Mouse (Mus musculus) CH12.LX (cell line): ENCODE measurements at regions not wholly inside any gene's neighbourhood (a gene's known extent, or its start where the extent isn't known, plus 50 kb on each side); places are given as distances from the start of the nearest gene placed in this dataset.

Source experiments
- CTCF ChIP-seq, 2 experiments: IDR thresholded peaks in 1 of 2; conservative IDR thresholded peaks in 1 of 2; 2 replicates each; pipeline ENCODE4 v1.5.1; 2011 to 2012; ENCODE audit warnings: low read depth in 2 of 2, low read length in 2 of 2, improper control_type of control experiment in 1 of 2, inconsistent platforms in 1 of 2, mild to moderate bottlenecking in 1 of 2, moderate library complexity in 1 of 2
- EP300 ChIP-seq: IDR thresholded peaks from 2 replicates; pipeline ENCODE4 v1.6.1; 2011; ENCODE audit warnings: low read length, improper control_type of control experiment
- JUND ChIP-seq: conservative IDR thresholded peaks from 2 replicates; pipeline ENCODE4 v1.6.1; 2011; ENCODE audit warnings: low read depth, low read length, improper control_type of control experiment
- NRF1 ChIP-seq: IDR thresholded peaks from 2 replicates; pipeline ENCODE4 v1.6.1; 2014; ENCODE audit warnings: low read depth, mild to moderate bottlenecking, inconsistent platforms, low read length, improper control_type of control experiment, moderate library complexity
- POLR2A ChIP-seq: IDR thresholded peaks from 2 replicates; pipeline ENCODE4 v1.6.1; 2011; ENCODE audit warnings: low read depth, mild to moderate bottlenecking, improper control_type of control experiment, low read length
- POLR2AphosphoS2 ChIP-seq: IDR thresholded peaks from 2 replicates; pipeline ENCODE4 v1.6.1; 2011; ENCODE audit warnings: low read depth, low read length, improper control_type of control experiment
- TBP ChIP-seq: conservative IDR thresholded peaks from 2 replicates; pipeline ENCODE4 v1.6.1; 2011; ENCODE audit warnings: low read depth, low read length, improper control_type of control experiment

- no peak for TF ChIP-seq POLR2AphosphoS2
- TF ChIP-seq POLR2A: no peak
- TF ChIP-seq EP300: no peak
- TF ChIP-seq CTCF (conservative IDR thresholded peaks at IDR 0.05 in 1 of 2, IDR thresholded peaks at IDR 0.05 in 1 of 2; ENCODE audit: low read depth in 2 of 2, low read length in 2 of 2): no peak
- TF ChIP-seq NRF1: no peak
- TF ChIP-seq TBP: no peak
- no peak for TF ChIP-seq JUND
Measured at GRCm38 (mm10) chr12:16260981-16261380, 349.8 kb downstream of the Lpin1 start.
